Mouse (Mus musculus) left cerebral cortex, postnatal 4 days (tissue): ENCODE measurements around the gene Srsf2. TPM values are rescaled to one million over a fixed set of nuclear protein-coding genes. Genes with fewer than 3 reads are reported as not detected.
"Not testable (repeated sequence)": the region's sequence is repeated elsewhere in the genome, so short reads cannot be mapped to it uniquely, and the experiment has no call there.

ENCODE experiments used
- DNase-seq: peaks from one replicate; pipeline ENCODE4 v3.0.0-alpha.2; 2022
- intact Hi-C: fragments of 180-260 bp; cut with DNase I; formaldehyde crosslinking; loops from one replicate; pipeline ENCODE4 v1.15.1; 2025
- total RNA-seq, 2 experiments: library from RNA; stranded (reverse); gene quantifications; 2 replicates each; pipeline ENCODE4 v1.2.3; 2021

Gene Srsf2
- total RNA-seq, 2 experiments from 2014 or later = 268 to 270 TPM

DNA sequence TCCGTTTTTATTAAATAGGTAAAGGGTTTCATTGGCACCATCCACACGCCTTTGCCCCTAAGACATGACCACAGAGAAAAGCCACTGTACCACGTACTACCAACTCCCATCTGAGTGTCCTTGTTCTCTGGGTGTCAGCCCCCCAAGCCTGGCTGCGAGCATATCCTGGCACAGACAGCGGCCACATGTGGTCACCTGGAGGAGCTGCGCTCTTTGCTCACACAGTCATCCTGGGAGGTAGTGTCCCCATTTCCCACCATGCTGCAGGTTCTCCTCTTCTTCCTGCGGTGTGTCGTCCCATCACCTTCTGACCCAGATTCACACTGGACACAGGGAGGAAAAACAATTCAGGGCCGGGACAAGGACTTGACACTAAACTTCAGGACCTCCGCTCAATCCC, 15.5 kb downstream of the Srsf2 start:
- intact Hi-C loops = no loop called here
- DNase-seq = no peak

GRCm38 (mm10) chr11:116836283-116836682, 16.6 kb downstream of the Srsf2 start:
- no peak for DNase-seq
- intact Hi-C loops = no loop called here

DNA sequence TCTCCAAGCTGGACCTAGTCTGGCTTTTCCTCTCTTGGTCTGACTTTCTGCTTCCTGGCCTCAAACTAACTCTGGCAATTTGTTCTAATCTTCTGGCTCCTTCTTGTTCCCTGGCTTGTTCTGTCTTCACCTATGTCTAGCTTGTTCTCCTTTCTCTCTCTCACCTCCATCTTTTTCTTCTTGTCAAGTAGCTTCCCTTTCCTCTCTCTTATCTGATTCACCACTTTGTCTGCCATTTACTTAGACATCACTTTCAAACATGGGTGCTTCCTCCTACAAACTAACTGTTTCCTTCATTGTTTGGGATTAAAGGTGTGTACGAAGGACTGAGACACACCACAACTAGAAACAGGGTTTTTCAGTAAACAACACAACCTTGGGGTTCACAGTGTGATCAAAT, 17.9 kb downstream of the Srsf2 start:
- no peak for DNase-seq
- intact Hi-C loops = no loop called here

DNA sequence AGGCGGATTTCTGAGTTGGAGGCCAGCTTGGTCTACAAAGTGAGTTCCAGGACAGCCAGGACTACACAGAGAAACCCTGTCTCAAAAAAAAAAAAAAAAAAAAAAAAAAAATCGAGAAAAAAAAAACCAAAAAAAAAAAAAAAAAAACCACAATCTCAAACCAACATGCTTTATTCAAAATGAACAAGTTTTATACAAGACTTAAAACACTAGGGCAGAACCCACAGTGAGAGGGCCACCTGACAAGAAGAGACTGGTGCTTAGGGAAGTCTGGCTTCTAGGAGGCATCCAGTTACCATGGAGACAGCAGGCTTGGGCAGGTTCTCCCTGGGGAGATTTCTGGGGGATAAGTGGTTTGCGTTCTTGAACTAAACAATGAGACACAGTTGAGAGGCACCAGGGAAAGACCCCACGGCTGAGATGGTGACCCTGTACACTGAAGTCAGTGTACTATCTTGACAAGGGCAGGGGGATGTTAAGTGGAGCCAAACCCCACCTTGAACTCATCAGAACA, 20.7 kb downstream of the Srsf2 start:
- no peak for DNase-seq
- intact Hi-C loops = no loop called here

DNA sequence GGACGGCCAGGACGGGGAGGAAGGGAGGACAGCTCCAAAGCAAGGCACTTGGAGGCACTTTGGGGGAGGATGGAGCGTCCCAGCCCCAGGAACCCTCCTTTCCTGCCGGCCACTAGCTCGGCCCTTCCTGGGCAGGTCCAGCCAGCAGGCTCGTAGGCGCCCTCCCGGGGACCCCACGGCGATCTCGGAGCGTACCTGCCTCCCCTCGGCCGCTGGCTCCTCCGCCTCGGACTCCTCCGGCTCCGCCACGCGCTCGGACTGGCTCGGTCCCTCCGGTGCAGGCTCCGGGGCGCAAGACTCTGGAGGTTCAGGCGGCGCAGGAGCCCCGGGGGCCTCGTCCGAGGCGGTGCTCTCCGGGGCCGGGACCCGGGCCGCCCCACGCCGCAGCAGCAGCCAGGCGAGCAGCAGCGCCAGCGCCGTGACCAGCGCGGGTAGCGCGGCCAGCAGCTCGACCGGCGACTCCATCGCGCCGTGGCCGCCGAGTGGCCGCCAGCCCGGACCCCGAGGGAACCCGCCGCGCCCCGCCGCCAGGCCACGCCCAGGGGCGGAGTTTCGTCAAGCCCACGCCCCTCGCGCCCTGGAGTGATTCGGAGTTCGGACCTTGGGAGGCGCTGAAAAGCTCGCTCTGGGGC, 25.2 kb downstream of the Srsf2 start, which contains the start of gene Mxra7:
Gene Mxra7 (minus strand): TSS at position 513 of the 632 bp plus-strand sequence.
- DNase-seq = peak; percentile 78
- intact Hi-C loops = no loop called here

DNA sequence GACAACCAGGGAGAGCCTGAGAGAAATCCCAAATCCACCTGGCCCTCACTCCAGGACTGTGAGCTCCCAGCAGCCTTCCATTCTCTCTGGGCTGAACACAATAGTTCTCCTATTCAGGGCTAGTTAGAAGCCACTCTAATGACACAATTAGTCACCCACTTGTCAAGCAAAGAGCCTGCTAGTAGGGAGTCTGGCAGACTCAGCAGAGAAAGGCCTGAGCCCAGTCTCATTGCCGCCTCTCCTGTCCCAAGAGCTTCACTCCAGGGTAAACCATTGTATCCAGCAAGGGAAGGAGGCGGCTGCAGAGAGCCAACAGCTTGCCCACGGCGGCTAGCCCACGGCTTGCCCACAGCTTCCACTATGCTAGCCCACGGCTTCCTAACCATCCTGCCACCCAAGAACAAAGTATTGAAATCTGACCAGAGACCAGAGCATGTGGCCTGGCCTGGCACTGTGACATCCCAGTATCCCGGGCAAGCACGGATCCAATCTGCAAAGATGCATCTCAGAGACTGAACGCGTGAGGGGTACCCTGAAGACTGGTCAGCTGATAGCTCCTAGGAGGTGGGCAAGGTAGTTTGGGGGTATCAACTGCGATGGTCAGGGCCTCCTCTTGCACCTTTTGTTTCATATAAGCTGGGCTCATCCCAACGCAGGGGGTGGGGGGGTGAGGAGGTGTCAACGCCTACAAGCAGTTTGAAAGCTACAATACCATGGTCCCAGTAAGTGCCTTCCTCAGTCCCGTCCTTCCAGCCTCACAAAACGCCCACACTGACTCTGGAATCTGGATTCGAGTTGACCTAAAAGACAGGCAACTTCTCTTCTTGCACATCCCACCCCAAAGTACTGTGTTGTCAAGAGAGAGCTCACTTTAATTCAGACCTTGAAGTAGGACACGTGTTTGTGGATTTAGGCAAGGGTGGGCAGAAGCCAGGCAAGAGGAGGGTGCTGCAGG, 26.1 kb downstream of the Srsf2 start:
- no peak for DNase-seq
- intact Hi-C loops = no loop called here

DNA sequence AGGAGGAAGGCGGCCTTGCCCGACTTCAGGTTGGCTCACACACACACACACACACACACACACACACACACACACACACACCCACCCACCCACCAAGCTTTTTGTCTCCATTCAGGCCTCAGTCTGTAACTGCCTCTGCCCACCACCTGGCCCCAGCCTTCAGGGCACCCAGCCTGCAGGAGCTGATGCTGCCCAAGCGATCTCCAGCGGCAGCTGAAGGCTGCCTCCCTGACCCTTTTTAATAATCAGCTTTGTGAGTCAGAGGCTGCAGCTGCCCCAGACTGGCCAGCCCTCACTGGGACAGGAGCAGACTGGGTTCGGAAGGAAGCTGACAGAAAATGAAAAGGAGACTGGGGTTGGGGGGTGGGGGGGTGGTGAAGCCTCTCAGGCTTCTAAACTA, 27.7 kb downstream of the Srsf2 start:
- DNase-seq = no peak
- intact Hi-C loops = no loop called here

- intact Hi-C loops, DNase-seq: not testable (repeated sequence)
Observed at GRCm38 (mm10) chr11:116823885-116824284, 29.0 kb downstream of the Srsf2 start.

- DNase-seq = no peak
- intact Hi-C loops = no loop called here
Observed at GRCm38 (mm10) chr11:116823255-116823654, 29.6 kb downstream of the Srsf2 start.

DNA sequence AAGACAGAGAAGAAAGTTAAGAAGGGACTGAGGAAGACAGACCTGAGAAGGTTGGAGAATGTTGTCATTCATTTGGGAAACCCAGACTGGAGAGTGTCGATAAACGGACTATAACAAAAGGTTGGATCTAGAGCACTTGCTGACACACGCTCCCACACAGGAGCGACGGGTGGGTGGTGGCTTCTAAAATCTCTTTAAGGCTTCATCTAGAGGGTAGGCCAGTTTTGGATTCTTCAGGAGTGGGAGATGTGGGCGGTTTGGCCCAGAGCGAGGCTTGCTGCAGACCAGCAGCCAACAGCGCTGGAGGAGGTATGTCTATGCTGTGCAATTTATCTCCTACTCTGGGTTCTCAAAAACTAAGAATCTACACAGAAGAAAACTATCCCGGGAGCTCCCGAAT, 30.3 kb downstream of the Srsf2 start:
- intact Hi-C loops = no loop called here
- no peak for DNase-seq

DNA sequence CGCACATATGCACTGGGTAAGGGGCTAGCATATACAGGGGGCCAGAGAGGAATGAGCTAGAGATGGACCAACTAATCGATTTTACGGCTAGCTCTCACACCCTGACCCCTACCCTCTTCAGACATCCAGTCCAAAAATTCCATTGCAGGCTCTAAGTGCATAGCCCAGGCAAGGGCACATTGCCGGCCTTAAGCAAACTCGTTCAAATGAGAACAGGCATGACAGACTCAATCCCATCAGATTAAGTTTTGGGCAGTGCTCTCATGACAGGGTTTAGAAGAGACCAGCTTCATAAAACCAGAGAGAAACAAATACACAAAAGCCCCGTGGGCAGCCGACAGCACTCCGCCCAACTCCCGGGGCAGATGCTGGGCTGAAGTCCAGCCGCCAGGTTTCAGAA, 30.7 kb downstream of the Srsf2 start:
- intact Hi-C loops = no loop called here

GRCm38 (mm10) chr11:116821057-116821940, 31.6 kb downstream of the Srsf2 start:
- intact Hi-C loops = no loop called here
- no peak for DNase-seq

More for the DNA sequence above, 30.7 kb downstream of the Srsf2 start:
- DNase-seq = no peak

- intact Hi-C loops = no loop called here
Observed at GRCm38 (mm10) chr11:116819932-116820593, 32.8 kb downstream of the Srsf2 start.

GRCm38 (mm10) chr11:116818722-116819121, 34.2 kb downstream of the Srsf2 start:
- intact Hi-C loops = no loop called here
- DNase-seq = no peak

More at GRCm38 (mm10) chr11:116819932-116820593, 32.8 kb downstream of the Srsf2 start:
- DNase-seq = no peak

DNA sequence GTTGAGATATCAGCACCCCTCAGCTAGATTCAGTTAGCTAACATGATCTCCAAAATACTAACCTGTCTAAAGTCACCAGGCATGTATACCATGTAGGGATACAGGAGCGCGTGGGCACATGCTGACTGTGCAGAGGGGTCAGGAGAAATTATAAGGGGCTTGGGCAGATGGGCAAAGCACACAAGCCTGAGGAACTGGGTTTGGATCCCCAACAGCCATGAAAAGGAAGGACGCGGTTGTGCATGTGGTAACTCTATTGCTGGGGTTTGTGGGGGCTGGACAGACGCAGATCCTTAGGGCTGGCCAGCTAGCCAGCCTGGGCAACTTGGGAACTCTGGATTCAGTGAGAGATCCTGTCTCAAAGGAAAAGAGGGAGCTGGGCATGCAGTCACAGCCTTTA, 35.3 kb downstream of the Srsf2 start:
- intact Hi-C loops = no loop called here

GRCm38 (mm10) chr11:116816769-116817168, 36.1 kb downstream of the Srsf2 start:
- intact Hi-C loops = no loop called here
- no peak for DNase-seq

More for the DNA sequence above, 35.3 kb downstream of the Srsf2 start:
- no peak for DNase-seq

GRCm38 (mm10) chr11:116814884-116815415, 37.9 kb downstream of the Srsf2 start:
- no peak for DNase-seq
- intact Hi-C loops = no loop called here

- intact Hi-C loops = no loop called here
- DNase-seq = peak; percentile 96
Observed at GRCm38 (mm10) chr11:116814076-116814883, 38.6 kb downstream of the Srsf2 start.

DNA sequence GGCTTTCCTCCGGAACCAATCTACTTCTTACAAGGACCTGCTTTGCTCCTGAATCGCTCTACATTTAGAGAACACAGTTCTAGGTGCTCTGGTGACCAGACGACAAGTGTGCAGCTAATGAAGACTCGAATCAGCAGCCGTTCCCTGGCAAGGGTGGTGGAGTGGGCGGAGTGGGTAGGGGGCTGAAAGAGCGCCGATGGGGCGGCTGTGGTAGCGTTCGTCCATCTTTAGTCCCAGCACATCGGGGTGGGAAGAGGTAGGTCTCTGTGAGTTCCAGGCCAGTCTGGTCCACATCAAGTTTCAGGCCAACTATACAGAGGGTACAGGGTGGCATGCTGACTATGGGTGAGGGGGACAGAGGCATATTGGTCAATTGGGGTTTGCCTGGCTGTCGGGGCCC, 39.3 kb downstream of the Srsf2 start:
- DNase-seq = no peak
- intact Hi-C loops = no loop called here
